Mouse (Mus musculus): Measurements from ENCODE around the gene Mei1. TPM values are rescaled to one million over a fixed set of nuclear protein-coding genes. Genes with fewer than 3 reads are reported as not detected.

Gene Mei1
- total and polyA plus RNA-seq, 3 experiments, result 0.04 TPM; not detected in 2

GRCm38 (mm10) chr15:82047080-82047883 lies 22.5 kb upstream of the Mei1 start, which contains the start of gene Snu13:
TSS of gene Snu13 (minus strand) at chr15:82047598.
- peak within 1 kb of the TSS; percentile 67 for H3K27ac ChIP-seq (ENCODE audit: insufficient read depth, low read depth)
- H3K79me2 ChIP-seq (replicated peaks; ENCODE audit: control insufficient read depth, extremely low read depth, insufficient read depth, poor library complexity, severe bottlenecking), result peaks cover 50% of the 10 kb centered on the region
- no peak for TF ChIP-seq USF2 (conservative IDR thresholded peaks at IDR 0.05; ENCODE audit: low read depth, low read length)
- TF ChIP-seq TBP (conservative IDR thresholded peaks at IDR 0.05; ENCODE audit: low read depth, low read length), result peak; percentile 74
- peak; percentile 86 for TF ChIP-seq HCFC1 (IDR thresholded peaks at IDR 0.05; ENCODE audit: low read depth, low read length)
- peak; percentile 93 for TF ChIP-seq ZMIZ1 (IDR thresholded peaks at IDR 0.05; ENCODE audit: low read depth, low read length)
- TF ChIP-seq SIN3A (IDR thresholded peaks at IDR 0.05; ENCODE audit: low read length), result peak; percentile 47
- TF ChIP-seq MAFK (IDR thresholded peaks at IDR 0.05; ENCODE audit: insufficient replicate concordance, low read length), result no peak
- TF ChIP-seq KAT2A (IDR thresholded peaks at IDR 0.05; ENCODE audit: insufficient replicate concordance, low read length), result peak; percentile 84; the same call in 1 of the 2 replicates
- TF ChIP-seq JUN (IDR thresholded peaks at IDR 0.05; ENCODE audit: insufficient read depth, low read depth, low read length), result peak; percentile 5; the same call in 1 of the 2 replicates
- no peak for TF ChIP-seq CHD2 (IDR thresholded peaks at IDR 0.05; ENCODE audit: low read length)
- TF ChIP-seq RCOR1 (conservative IDR thresholded peaks at IDR 0.05; ENCODE audit: low read depth, low read length), result no peak
- TF ChIP-seq NRF1 (IDR thresholded peaks at IDR 0.05; ENCODE audit: low read depth, low read length), result peak; percentile 61
- TF ChIP-seq GABPA (IDR thresholded peaks at IDR 0.05; ENCODE audit: insufficient replicate concordance, low read depth, low read length), result no peak
- peak; percentile 55; the same call in 1 of the 2 replicates for TF ChIP-seq IRF4 (IDR thresholded peaks at IDR 0.05; ENCODE audit: low read depth, low read length)
- peak; percentile 87 for TF ChIP-seq POLR2AphosphoS2 (IDR thresholded peaks at IDR 0.05; ENCODE audit: low read depth, low read length)
- TF ChIP-seq ETS1 (conservative IDR thresholded peaks at IDR 0.05; ENCODE audit: low read depth, low read length), result no peak
- peak; percentile 95 for TF ChIP-seq ELF1 (IDR thresholded peaks at IDR 0.05; ENCODE audit: low read depth, low read length)
- no peak for TF ChIP-seq CTCF (conservative IDR thresholded peaks at IDR 0.05 in 1 of 2, IDR thresholded peaks at IDR 0.05 in 1 of 2; ENCODE audit: low read depth in 2 of 2, low read length in 2 of 2)
- peak; percentile 90 for TF ChIP-seq POLR2A (IDR thresholded peaks at IDR 0.05; ENCODE audit: low read depth, low read length)
- TF ChIP-seq MAZ (IDR thresholded peaks at IDR 0.05; ENCODE audit: low read depth, low read length), result 0 out of 2 replicates have a peak, but pooled peaks have one; percentile 25
- peak; percentile 67; the same call in 1 of the 2 replicates for TF ChIP-seq ZNF384 (IDR thresholded peaks at IDR 0.05; ENCODE audit: low read depth, low read length)
- peak; percentile 92 for TF ChIP-seq NELFE (IDR thresholded peaks at IDR 0.05; ENCODE audit: low read depth, low read length)
- peak; percentile 86 for TF ChIP-seq MYC (IDR thresholded peaks at IDR 0.05; ENCODE audit: low read depth, low read length)
- no peak; the same call in 1 of the 2 replicates for TF ChIP-seq MAX (IDR thresholded peaks at IDR 0.05; ENCODE audit: low read length)
- TF ChIP-seq UBTF (IDR thresholded peaks at IDR 0.05; ENCODE audit: low read depth, low read length), result no peak
- no peak for TF ChIP-seq PAX5 (IDR thresholded peaks at IDR 0.05; ENCODE audit: low read length)
- no peak for TF ChIP-seq EP300 (IDR thresholded peaks at IDR 0.05; ENCODE audit: low read length)
- TF ChIP-seq ZKSCAN1 (IDR thresholded peaks at IDR 0.05; ENCODE audit: borderline replicate concordance, low read depth, low read length), result no peak
- peak; percentile 91; the same call in 1 of the 2 replicates for TF ChIP-seq E2F4 (IDR thresholded peaks at IDR 0.05; ENCODE audit: insufficient replicate concordance, low read depth, low read length)
- TF ChIP-seq RAD21 (IDR thresholded peaks at IDR 0.05; ENCODE audit: low read depth, low read length), result no peak
- TF ChIP-seq MXI1 (IDR thresholded peaks at IDR 0.05; ENCODE audit: low read depth, low read length), result peak; percentile 91
- TF ChIP-seq JUND (conservative IDR thresholded peaks at IDR 0.05; ENCODE audit: low read depth, low read length), result no peak
- TF ChIP-seq SMC3 (IDR thresholded peaks at IDR 0.05; ENCODE audit: low read depth, low read length), result no peak
- TF ChIP-seq CHD1 (IDR thresholded peaks at IDR 0.05; ENCODE audit: low read depth, low read length), result no peak; the same call in 1 of the 2 replicates
- TF ChIP-seq BHLHE40 (IDR thresholded peaks at IDR 0.05; ENCODE audit: low read depth, low read length), result no peak
- TF ChIP-seq TCF12 (IDR thresholded peaks at IDR 0.05; ENCODE audit: low read depth, low read length), result peak; percentile 91
- TF ChIP-seq USF1 (IDR thresholded peaks at IDR 0.05; ENCODE audit: low read depth, low read length), result no peak
- TF ChIP-seq MEF2A (IDR thresholded peaks at IDR 0.05; ENCODE audit: borderline replicate concordance, low read depth, low read length), result 0 out of 2 replicates have a peak, but pooled peaks have one; percentile 23
- TF ChIP-seq ZC3H11A (IDR thresholded peaks at IDR 0.05; ENCODE audit: low read depth, low read length), result no peak
- H3K9me3 ChIP-seq (replicated peaks; ENCODE audit: low read length), result no peaks in the 10 kb centered on the region
- peak within 1 kb of the TSS; percentile 85 for H3K9ac ChIP-seq (ENCODE audit: insufficient read depth, low read depth)
- peak; percentile 87 for DNase-seq (ENCODE audit: extremely low read depth)
- H3K4me3 ChIP-seq (replicated peaks in 1 of 3; ENCODE audit: low read depth in 2 of 3, low read length in 2 of 3, poor library complexity in 1 of 3), result peak within 1 kb of the TSS; percentile 93 to 97 (median 96)
- H3K4me2 ChIP-seq (ENCODE audit: insufficient read depth, low read depth, poor library complexity, severe bottlenecking), result peak within 1 kb of the TSS; percentile 76
- in situ Hi-C loops (cut with MboI; ENCODE audit: low pct_ligation_motif_present, low pct_unique_long_range_greater_than_20kb, low sequenced_read_pairs), result no loop called here
- dilution Hi-C loops (cut with MboI; ENCODE audit: extremely low pct_ligation_motif_present, extremely low pct_unique_long_range_greater_than_20kb, low sequenced_read_pairs), result no loop called here
- H3K36me3 ChIP-seq (replicated peaks in 1 of 2; ENCODE audit: control insufficient read depth in 1 of 2, insufficient read depth in 1 of 2, low read length in 1 of 2), result peaks cover 16 to 27% of the 10 kb centered on the region in 2 experiments
- peaks cover 14% of the 10 kb centered on the region for H3K27me3 ChIP-seq (replicated peaks)
- peaks cover 2 to 21% of the 10 kb centered on the region in 2 experiments; a peak in 3 of 4 replicates for H3K4me1 ChIP-seq (ENCODE audit: control insufficient read depth in 1 of 2, insufficient read depth in 2 of 2)
